Mouse (Mus musculus) spleen, postnatal 10 days (tissue): ENCODE measurements around the gene Ccdc173.
"Not testable (repeated sequence)": the region's sequence is repeated elsewhere in the genome, so short reads cannot be mapped to it uniquely, and the experiment has no call there.

ENCODE experiments used
- DNase-seq, 2 experiments: peaks; one replicate each; pipeline ENCODE4 v3.0.0; 2021 to 2022; ENCODE audit warnings: low spot score in 2 of 2

Gene Ccdc173

GRCm38 (mm10) chr2:69789429-69790069, at the start of gene Ccdc173, which contains the start of gene Phospho2:
Gene Ccdc173 (minus strand): TSS chr2:69789575.
Gene Phospho2 (plus strand): TSS chr2:69789623.
- peak; percentile 95 to 100 for DNase-seq

GRCm38 (mm10) chr2:69838707-69839106, 49.3 kb upstream of the Ccdc173 start:
- no peak for DNase-seq

GRCm38 (mm10) chr2:69837996-69838395, 48.6 kb upstream of the Ccdc173 start:
- no peak for DNase-seq

- DNase-seq = no peak
Measured at GRCm38 (mm10) chr2:69837244-69837967, 48.0 kb upstream of the Ccdc173 start.

GRCm38 (mm10) chr2:69830116-69830515, 40.7 kb upstream of the Ccdc173 start:
- no peak for DNase-seq

GRCm38 (mm10) chr2:69829680-69830079, 40.3 kb upstream of the Ccdc173 start:
- no peak for DNase-seq

- DNase-seq = no peak
Measured at GRCm38 (mm10) chr2:69828031-69828430, 38.7 kb upstream of the Ccdc173 start.

GRCm38 (mm10) chr2:69826380-69826779, 37.0 kb upstream of the Ccdc173 start:
- DNase-seq = no peak

- DNase-seq = no peak
Measured at GRCm38 (mm10) chr2:69825898-69826297, 36.5 kb upstream of the Ccdc173 start.

- DNase-seq = peak; percentile 59 to 63
Measured at GRCm38 (mm10) chr2:69823129-69823677, 33.8 kb upstream of the Ccdc173 start.

GRCm38 (mm10) chr2:69822361-69823128, 33.2 kb upstream of the Ccdc173 start:
- DNase-seq = peak; percentile 64 to 66

GRCm38 (mm10) chr2:69821711-69822110, 32.3 kb upstream of the Ccdc173 start, which contains the start of gene Klhl23:
Gene Klhl23 (plus strand): TSS chr2:69821944.
- peak in 1 of 2 experiments; percentile 41 for DNase-seq

- no peak for DNase-seq
Measured at GRCm38 (mm10) chr2:69820201-69820600, 30.8 kb upstream of the Ccdc173 start.

GRCm38 (mm10) chr2:69818350-69819085, 29.1 kb upstream of the Ccdc173 start:
- DNase-seq = no peak

- DNase-seq = no peak
Measured at GRCm38 (mm10) chr2:69816575-69816974, 27.2 kb upstream of the Ccdc173 start.

GRCm38 (mm10) chr2:69811349-69811748, 22.0 kb upstream of the Ccdc173 start:
- not testable (repeated sequence) for DNase-seq

GRCm38 (mm10) chr2:69810169-69810568, 20.8 kb upstream of the Ccdc173 start:
- no peak for DNase-seq

GRCm38 (mm10) chr2:69804663-69805062, 15.3 kb upstream of the Ccdc173 start:
- DNase-seq = not testable (repeated sequence)

GRCm38 (mm10) chr2:69803756-69804155, 14.4 kb upstream of the Ccdc173 start:
- DNase-seq = no peak

- DNase-seq = peak; percentile 88 to 91
Measured at GRCm38 (mm10) chr2:69802911-69803312, 13.5 kb upstream of the Ccdc173 start.

GRCm38 (mm10) chr2:69790722-69791121, 1.3 kb upstream of the Ccdc173 start:
- no peak for DNase-seq
